Mouse (Mus musculus) myocyte (in vitro differentiated cells): ENCODE results near the gene Tjp1.

Experiments used
- CEBPB ChIP-seq: IDR thresholded peaks from 2 replicates; pipeline ENCODE4 v1.6.1; 2011; ENCODE audit warnings: mild to moderate bottlenecking, moderate library complexity; ENCODE audit not compliant: poor library complexity, insufficient read depth, severe bottlenecking
- E2F4 ChIP-seq: IDR thresholded peaks from one replicate; pipeline ENCODE4 v1.6.1; 2011; ENCODE audit warnings: mild to moderate bottlenecking, control low read depth, moderate library complexity; ENCODE audit not compliant: insufficient read depth
- MYOG ChIP-seq, 3 experiments: IDR thresholded peaks; one replicate each; pipeline ENCODE4 v1.6.1; 2011; ENCODE audit warnings: control low read depth in 2 of 3, low read depth in 2 of 3, mild to moderate bottlenecking in 2 of 3; ENCODE audit not compliant: insufficient read length in 2 of 3, control insufficient read depth in 1 of 3, insufficient read depth in 1 of 3
- POLR2A ChIP-seq: IDR thresholded peaks from one replicate; pipeline ENCODE4 v1.6.1; 2011; ENCODE audit warnings: low read depth, mild to moderate bottlenecking, control low read depth, moderate library complexity; ENCODE audit not compliant: insufficient read length
- TCF12 ChIP-seq: IDR thresholded peaks from one replicate; pipeline ENCODE4 v1.6.1; 2011; ENCODE audit warnings: mild to moderate bottlenecking, control low read depth; ENCODE audit not compliant: poor library complexity, insufficient read depth, severe bottlenecking

- TF ChIP-seq E2F4, result no peak
- no peak for TF ChIP-seq CEBPB
- peak; percentile 34 to 92 (median 85) for TF ChIP-seq MYOG (IDR thresholded peaks at IDR 0.05; ENCODE audit: control insufficient read depth in 1 of 3, insufficient read depth in 1 of 3, insufficient read length in 2 of 3, low read depth in 2 of 3)
- peak; percentile 28 for TF ChIP-seq TCF12
- TF ChIP-seq POLR2A, result no peak
These were observed 133.7 kb downstream of the Tjp1 start for GRCm38 (mm10) chr7:65393704-65394452.
